Mouse (Mus musculus): ENCODE data around the gene Nek5.

DNA sequence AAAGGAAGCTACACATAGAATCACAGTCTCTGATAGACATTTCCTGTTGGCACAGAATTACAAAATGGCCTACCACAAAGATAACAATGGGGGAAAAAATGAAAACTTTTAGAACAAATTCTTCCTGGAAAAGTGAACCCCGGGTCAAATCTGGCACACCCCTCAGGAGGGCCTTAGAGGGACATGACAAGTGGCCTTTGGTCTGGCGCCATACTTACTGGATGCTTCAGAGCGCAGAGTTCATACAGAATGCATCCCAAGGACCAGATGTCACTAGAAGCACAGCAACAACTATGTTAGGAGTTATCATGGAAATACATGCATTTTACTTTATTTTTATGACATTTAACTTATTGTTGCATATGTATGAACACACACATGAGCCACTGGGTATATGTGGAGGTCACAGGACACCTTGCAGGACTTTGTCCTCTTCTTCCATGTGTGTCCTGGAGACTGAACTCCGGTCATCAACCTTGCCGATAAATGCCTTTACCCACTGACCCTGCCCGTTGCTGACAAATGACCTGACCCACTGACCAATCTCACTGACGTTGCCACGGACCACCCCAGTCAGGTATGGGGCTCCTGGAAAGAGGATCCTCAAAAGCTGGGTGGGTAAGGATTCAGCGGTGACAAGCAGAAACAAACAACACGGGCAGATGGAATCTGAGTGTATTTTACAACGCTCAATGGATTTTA is 24.9 kb upstream of the Nek5 start:
- TF ChIP-seq CTCF (conservative IDR thresholded peaks at IDR 0.05; ENCODE audit: low read length) (no peak), POU5F1 (IDR thresholded peaks at IDR 0.05; ENCODE audit: borderline replicate concordance, low read length) (no peak)
